Mouse (Mus musculus): ENCODE results near the gene Nr1h4. TPM values are rescaled to one million over a fixed set of nuclear protein-coding genes. Genes with fewer than 3 reads are reported as not detected.

Gene Nr1h4
- polyA plus RNA-seq, 1 experiment from 2014 or later, result 117 TPM

DNA sequence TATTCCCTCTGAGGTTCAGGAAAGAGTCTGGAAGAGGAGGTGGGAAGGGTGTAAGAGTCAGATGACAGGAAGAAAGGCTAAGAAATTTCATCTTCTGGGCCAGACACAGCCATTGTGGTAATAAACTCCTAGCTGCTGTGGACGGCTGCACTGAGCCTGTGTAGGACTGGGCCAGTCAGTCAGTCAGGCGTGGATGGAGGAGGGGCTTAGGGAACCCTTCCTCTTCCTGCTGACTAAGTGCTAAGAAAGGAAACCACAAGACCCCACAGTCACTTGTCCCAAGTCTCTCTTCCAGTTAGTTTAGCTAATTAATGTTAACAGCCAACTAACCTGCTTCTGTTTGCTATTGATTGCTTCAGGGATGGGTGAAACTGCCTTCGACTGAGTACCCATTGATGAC lies 117.9 kb downstream of the Nr1h4 start:
- Histone ChIP-seq H3K4me3 (ENCODE audit: low read depth, low read length) (no peak overlapping the region), H3K27ac (ENCODE audit: low read depth, low read length) (no peak overlapping the region), H3K27me3 (replicated peaks; ENCODE audit: control insufficient read depth, insufficient read depth, low read length) (no peaks in the 10 kb centered on the region), H3K9me3 (ENCODE audit: control insufficient read depth) (no peaks in the 10 kb centered on the region), H3K4me1 (replicated peaks; ENCODE audit: control insufficient read depth, insufficient read depth, low read length) (no peaks in the 10 kb centered on the region), H3K4me2 (replicated peaks; ENCODE audit: low read depth) (no peak overlapping the region), H3K36me3 (ENCODE audit: control insufficient read depth, insufficient read depth) (peaks cover 57% of the 10 kb centered on the region), H3K9ac (ENCODE audit: low read depth, low read length) (no peak overlapping the region)
- ATAC-seq, result no peak
- no peak for TF ChIP-seq CTCF (IDR thresholded peaks at IDR 0.05; ENCODE audit: low read depth)
- WGBS, result 64% methylated on average over 3 of the region's 3 CpGs

- Histone ChIP-seq H3K9me3 (ENCODE audit: control insufficient read depth) (no peaks in the 10 kb centered on the region), H3K4me2 (replicated peaks; ENCODE audit: low read depth) (no peak overlapping the region), H3K9ac (ENCODE audit: low read depth, low read length) (no peak overlapping the region), H3K27ac (ENCODE audit: low read depth, low read length) (no peak overlapping the region), H3K36me3 (ENCODE audit: control insufficient read depth, insufficient read depth) (peaks cover 10% of the 10 kb centered on the region; the same call in 1 of the 2 replicates), H3K4me3 (ENCODE audit: low read depth, low read length) (no peak overlapping the region), H3K4me1 (replicated peaks; ENCODE audit: control insufficient read depth, insufficient read depth, low read length) (no peaks in the 10 kb centered on the region), H3K27me3 (replicated peaks; ENCODE audit: control insufficient read depth, insufficient read depth, low read length) (no peaks in the 10 kb centered on the region)
- no peak for TF ChIP-seq CTCF (IDR thresholded peaks at IDR 0.05; ENCODE audit: low read depth)
- WGBS, result 30% methylated on average over 1 of the region's 1 CpGs
- no peak for ATAC-seq
These were observed 125.8 kb downstream of the Nr1h4 start for GRCm38 (mm10) chr10:89407551-89407950.

DNA sequence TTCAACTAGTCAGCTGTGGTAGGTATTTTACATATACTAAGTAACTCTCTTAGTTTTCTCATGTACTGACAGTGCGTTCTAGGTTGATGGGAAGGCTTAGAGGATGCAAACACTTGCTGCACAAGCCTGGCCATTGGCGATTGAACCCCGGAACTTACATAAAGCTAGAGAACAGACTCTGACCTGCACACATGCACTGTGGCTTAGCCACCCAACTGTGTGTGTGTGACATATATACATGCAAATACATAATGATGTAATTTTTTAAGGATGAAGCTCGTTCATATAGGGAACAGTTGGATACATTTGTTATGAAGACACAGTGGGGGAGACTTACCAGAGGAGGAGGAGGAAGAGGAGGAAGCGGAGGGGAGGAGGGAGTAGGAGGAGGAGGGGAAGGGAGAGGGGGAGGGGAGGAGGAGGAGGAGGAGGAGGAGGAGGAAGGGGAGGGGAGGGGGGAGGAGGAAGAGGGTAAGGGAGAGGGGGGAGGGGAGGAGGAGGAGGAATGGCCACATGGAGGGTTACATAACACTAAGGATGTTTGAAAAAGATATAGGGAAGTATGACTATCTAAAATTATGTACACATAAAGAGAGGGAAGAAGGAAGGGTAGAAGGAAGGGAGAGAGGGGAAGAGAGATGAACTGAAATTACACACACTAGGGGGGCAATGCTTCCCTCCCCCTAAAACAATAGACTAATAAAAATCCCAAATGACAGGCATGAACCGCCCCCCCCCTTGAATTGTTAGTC lies 126.5 kb downstream of the Nr1h4 start:
- no peak overlapping the region for H3K9ac ChIP-seq (ENCODE audit: low read depth, low read length)
- no peak overlapping the region for H3K4me3 ChIP-seq (ENCODE audit: low read depth, low read length)
- H3K27me3 ChIP-seq (replicated peaks; ENCODE audit: control insufficient read depth, insufficient read depth, low read length), result no peaks in the 10 kb centered on the region
- H3K4me2 ChIP-seq (replicated peaks; ENCODE audit: low read depth), result no peak overlapping the region
- H3K36me3 ChIP-seq (ENCODE audit: control insufficient read depth, insufficient read depth), result 0 out of 2 replicates have a peak, but pooled peaks cover 7% of the 10 kb centered on the region
- H3K27ac ChIP-seq (ENCODE audit: low read depth, low read length), result no peak overlapping the region
- WGBS, result 79% methylated on average over 5 of the region's 6 CpGs
- H3K4me1 ChIP-seq (replicated peaks; ENCODE audit: control insufficient read depth, insufficient read depth, low read length), result no peaks in the 10 kb centered on the region
- H3K9me3 ChIP-seq (ENCODE audit: control insufficient read depth), result no peaks in the 10 kb centered on the region
- TF ChIP-seq CTCF (IDR thresholded peaks at IDR 0.05; ENCODE audit: low read depth), result no peak
- ATAC-seq, result no peak

DNA sequence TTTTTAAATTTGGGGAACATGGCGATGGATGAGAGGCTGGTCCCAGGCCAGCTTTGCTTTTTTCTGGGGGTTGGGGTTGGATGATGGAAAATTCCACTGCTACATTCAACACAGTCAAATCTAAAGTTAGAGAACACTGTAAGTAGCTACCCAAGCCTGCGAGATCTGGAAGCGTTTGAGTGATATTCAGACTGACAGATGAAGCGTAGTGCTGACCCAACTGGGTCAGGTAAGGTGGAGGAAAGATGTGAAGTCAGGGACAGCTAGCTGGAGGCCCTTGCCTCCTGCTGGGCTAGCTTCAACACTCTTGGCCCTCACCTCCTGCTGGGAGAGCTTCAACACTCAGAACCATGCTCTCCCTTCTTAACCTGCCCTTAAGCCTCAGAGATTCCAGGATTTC lies 128.4 kb downstream of the Nr1h4 start:
- ATAC-seq, result no peak
- no peaks in the 10 kb centered on the region for H3K9me3 ChIP-seq (ENCODE audit: control insufficient read depth)
- H3K9ac ChIP-seq (ENCODE audit: low read depth, low read length), result no peak overlapping the region
- no peaks in the 10 kb centered on the region for H3K27me3 ChIP-seq (replicated peaks; ENCODE audit: control insufficient read depth, insufficient read depth, low read length)
- H3K27ac ChIP-seq (ENCODE audit: low read depth, low read length), result no peak overlapping the region
- 84% methylated on average over 4 of the region's 4 CpGs for WGBS
- H3K4me3 ChIP-seq (ENCODE audit: low read depth, low read length), result no peak overlapping the region
- H3K4me2 ChIP-seq (replicated peaks; ENCODE audit: low read depth), result no peak overlapping the region
- H3K36me3 ChIP-seq (ENCODE audit: control insufficient read depth, insufficient read depth), result no peaks in the 10 kb centered on the region
- TF ChIP-seq CTCF (IDR thresholded peaks at IDR 0.05; ENCODE audit: low read depth), result no peak
- no peaks in the 10 kb centered on the region for H3K4me1 ChIP-seq (replicated peaks; ENCODE audit: control insufficient read depth, insufficient read depth, low read length)

Other genes starting within 250 kb of the Nr1h4 start
- gene Ano4, start 188.8 kb downstream of the Nr1h4 start, polyA plus RNA-seq (2015; fragmentation: Nextera tagmentation; extraction: Ambion mirVana), result 0.13 TPM in 1 of 2 replicates, not detected in the other
- 5.5 and 5.6 TPM in 2 replicates for gene Gas2l3, start 89.6 kb downstream of the Nr1h4 start, polyA plus RNA-seq (2015; fragmentation: Nextera tagmentation; extraction: Ambion mirVana)
- gene Slc17a8, start 87.7 kb upstream of the Nr1h4 start, polyA plus RNA-seq (2015; fragmentation: Nextera tagmentation; extraction: Ambion mirVana), result 0.03 TPM in 1 of 2 replicates, not detected in the other
- 4.6 and 5.3 TPM in 2 replicates for gene Scyl2, start 152.7 kb upstream of the Nr1h4 start, polyA plus RNA-seq (2015; fragmentation: Nextera tagmentation; extraction: Ambion mirVana)
- 12.3 and 12.5 TPM in 2 replicates for gene Actr6, start 198.7 kb upstream of the Nr1h4 start, polyA plus RNA-seq (2015; fragmentation: Nextera tagmentation; extraction: Ambion mirVana)
- 8.0 and 9.3 TPM in 2 replicates for gene Uhrf1bp1l, start 211.4 kb upstream of the Nr1h4 start, polyA plus RNA-seq (2015; fragmentation: Nextera tagmentation; extraction: Ambion mirVana)

Data from intestine, postnatal 0 days (tissue).